Mouse (Mus musculus) neural tube, embryonic 13.5 days (tissue): ENCODE measurements at regions not wholly inside any gene's neighbourhood (a gene's known extent, or its start where the extent isn't known, plus 50 kb on each side); places are given as distances from the start of the nearest gene placed in this dataset.

Experiments used
- ATAC-seq: fragments of 200-750 bp; cut with Nextera tagmentation; 2 replicates; pipeline ENCODE4 v1.8.0; 2017; ENCODE audit warnings: low read depth, mild to moderate bottlenecking, moderate TSS enrichment, moderate library complexity
- H3K27ac ChIP-seq: fragments of 300-500 bp; sonication (generic); replicated peaks from 2 replicates; pipeline ENCODE4 v1.5.1; 2015; ENCODE audit warnings: moderate library complexity, mild to moderate bottlenecking, inconsistent platforms
- H3K27me3 ChIP-seq: fragments of 300-500 bp; sonication (generic); 2 replicates; pipeline ENCODE4 v1.6.1; 2015; ENCODE audit warnings: mild to moderate bottlenecking, inconsistent platforms
- H3K36me3 ChIP-seq: fragments of 300-500 bp; sonication (generic); 2 replicates; pipeline ENCODE4 v1.6.1; 2015; ENCODE audit warnings: mild to moderate bottlenecking, inconsistent platforms
- H3K4me1 ChIP-seq: fragments of 300-500 bp; sonication (generic); replicated peaks from 2 replicates; pipeline ENCODE4 v1.6.1; 2015; ENCODE audit warnings: inconsistent platforms
- H3K4me2 ChIP-seq: fragments of 300-500 bp; sonication (generic); 2 replicates; pipeline ENCODE4 v1.6.1; 2015; ENCODE audit warnings: inconsistent platforms, mild to moderate bottlenecking, moderate library complexity
- H3K4me3 ChIP-seq: fragments of 300-500 bp; sonication (generic); 2 replicates; pipeline ENCODE4 v1.5.1; 2015; ENCODE audit warnings: mild to moderate bottlenecking, inconsistent platforms
- H3K9ac ChIP-seq: fragments of 300-500 bp; sonication (generic); 2 replicates; pipeline ENCODE4 v1.6.1; 2015; ENCODE audit warnings: moderate library complexity, mild to moderate bottlenecking, inconsistent platforms
- H3K9me3 ChIP-seq: fragments of 300-500 bp; sonication (generic); 2 replicates; pipeline ENCODE4 v1.6.1; 2016; ENCODE audit warnings: inconsistent platforms
- WGBS: fragments of 180-500 bp; shearing (Covaris S2); methylation state at CpG from one replicate; pipeline ENCODE4 v1.1.7; 2015; 5-methylcytosine and 5-hydroxymethylcytosine counted together

DNA sequence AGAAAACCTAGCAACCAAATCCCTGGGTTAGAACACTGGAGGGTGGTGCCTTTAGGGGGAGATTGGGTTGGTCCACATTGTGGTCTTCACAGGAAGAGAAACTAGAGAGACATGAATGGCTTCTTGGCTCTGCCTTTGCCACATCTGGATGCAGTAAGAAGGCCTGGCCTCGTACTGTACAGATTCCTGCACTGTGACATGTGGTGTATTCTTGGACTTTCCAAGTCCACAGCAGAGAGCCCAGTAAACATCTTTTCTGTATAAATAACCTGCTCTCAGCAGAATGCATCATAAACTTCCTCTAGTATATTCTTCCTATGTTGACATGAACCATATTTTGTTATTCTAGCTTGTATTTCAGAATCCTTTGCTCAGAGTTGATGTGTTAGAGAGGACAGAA, 235.7 kb downstream of the Ankrd50 start:
- Histone ChIP-seq H3K9ac (no peak overlapping the region), H3K36me3 (no peaks in the 10 kb centered on the region)
- WGBS: 92% methylated on average over 1 of the region's 1 CpGs

DNA sequence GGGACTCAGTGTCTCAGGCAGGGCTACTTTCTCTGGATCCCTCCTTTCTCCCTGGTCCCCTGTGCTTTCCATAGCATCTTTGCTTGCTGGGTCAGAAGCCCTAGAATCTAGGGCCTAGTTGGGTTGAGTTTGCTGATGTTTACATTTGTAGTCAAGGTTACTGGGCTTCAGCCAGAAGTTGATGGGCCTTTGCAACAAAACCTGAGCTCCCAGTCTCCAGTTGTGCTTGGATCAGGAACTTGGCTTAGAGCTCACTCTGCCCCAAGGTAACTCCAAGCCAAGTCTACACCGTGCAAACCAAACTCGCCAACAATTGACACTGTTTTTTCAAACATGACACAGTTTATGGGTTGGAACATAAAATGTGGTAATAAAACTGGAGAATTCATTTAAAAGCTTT, 238.2 kb downstream of the Ankrd50 start:
- Histone ChIP-seq H3K9ac (no peak overlapping the region), H3K27me3 (no peaks in the 10 kb centered on the region), H3K4me3 (no peak overlapping the region), H3K27ac (no peak overlapping the region), H3K36me3 (no peaks in the 10 kb centered on the region), H3K4me2 (no peak overlapping the region), H3K9me3 (peaks cover 4% of the 10 kb centered on the region; the same call in 1 of the 2 replicates), H3K4me1 (no peaks in the 10 kb centered on the region)
- 84% methylated on average over 2 of the region's 2 CpGs for WGBS
- no peak for ATAC-seq

More for the DNA sequence above, 235.7 kb downstream of the Ankrd50 start:
- Histone ChIP-seq H3K27ac (no peak overlapping the region), H3K4me2 (no peak overlapping the region), H3K4me3 (no peak overlapping the region), H3K27me3 (no peaks in the 10 kb centered on the region), H3K9me3 (no peaks in the 10 kb centered on the region), H3K4me1 (no peaks in the 10 kb centered on the region)
- ATAC-seq: no peak

DNA sequence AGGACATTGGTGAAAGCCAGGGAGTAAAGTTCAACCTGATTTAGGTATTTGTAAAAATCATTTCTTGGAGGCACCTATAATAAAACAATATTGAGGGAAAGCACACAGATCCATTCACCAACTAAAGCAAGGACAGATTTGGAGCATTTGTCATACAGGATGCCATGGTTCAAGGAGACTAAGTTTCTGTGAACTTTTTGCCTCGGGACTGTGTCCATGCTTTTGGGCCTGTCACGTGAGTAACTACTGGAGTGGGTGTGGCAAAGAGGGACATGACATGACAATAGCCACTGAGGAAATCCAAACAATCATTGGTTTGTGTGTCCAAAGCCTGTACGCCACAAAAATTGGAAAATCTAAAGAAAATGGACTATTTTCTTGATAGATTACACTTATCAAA, 241.4 kb downstream of the Ankrd50 start:
- ATAC-seq: no peak
- Histone ChIP-seq H3K36me3 (no peaks in the 10 kb centered on the region), H3K9me3 (peaks cover 4% of the 10 kb centered on the region; the same call in 1 of the 2 replicates), H3K4me3 (no peak overlapping the region), H3K9ac (no peak overlapping the region), H3K27ac (no peak overlapping the region), H3K27me3 (no peaks in the 10 kb centered on the region), H3K4me2 (no peak overlapping the region), H3K4me1 (no peaks in the 10 kb centered on the region)
- 88% methylated on average over 3 of the region's 3 CpGs for WGBS

DNA sequence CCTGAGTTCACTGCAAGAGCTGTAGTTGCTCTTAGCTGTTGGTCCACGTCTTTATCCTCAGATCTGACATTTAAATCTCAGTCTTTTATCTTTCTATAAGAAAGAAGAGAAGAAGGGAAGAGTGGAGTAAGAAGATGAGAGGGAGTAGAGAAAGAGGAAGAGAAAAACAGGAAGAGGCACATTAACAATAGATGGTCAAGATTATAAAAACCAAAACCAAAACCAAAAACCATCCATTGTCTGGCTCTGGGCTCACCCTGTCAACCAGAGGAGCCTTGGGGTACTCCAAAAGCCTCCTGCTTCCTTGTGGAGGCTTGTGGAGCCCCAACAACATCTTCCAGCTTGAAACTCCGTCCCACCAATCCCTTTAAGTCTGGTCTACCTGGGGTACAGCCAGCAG, 247.0 kb downstream of the Ankrd50 start:
- Histone ChIP-seq H3K4me1 (peaks cover 19% of the 10 kb centered on the region), H3K4me2 (no peak overlapping the region), H3K27ac (no peak overlapping the region), H3K27me3 (no peaks in the 10 kb centered on the region), H3K9ac (no peak overlapping the region), H3K4me3 (no peak overlapping the region), H3K36me3 (no peaks in the 10 kb centered on the region), H3K9me3 (no peaks in the 10 kb centered on the region; the same call in 1 of the 2 replicates)
- no peak for ATAC-seq
- WGBS: 77% methylated on average over 2 of the region's 2 CpGs

DNA sequence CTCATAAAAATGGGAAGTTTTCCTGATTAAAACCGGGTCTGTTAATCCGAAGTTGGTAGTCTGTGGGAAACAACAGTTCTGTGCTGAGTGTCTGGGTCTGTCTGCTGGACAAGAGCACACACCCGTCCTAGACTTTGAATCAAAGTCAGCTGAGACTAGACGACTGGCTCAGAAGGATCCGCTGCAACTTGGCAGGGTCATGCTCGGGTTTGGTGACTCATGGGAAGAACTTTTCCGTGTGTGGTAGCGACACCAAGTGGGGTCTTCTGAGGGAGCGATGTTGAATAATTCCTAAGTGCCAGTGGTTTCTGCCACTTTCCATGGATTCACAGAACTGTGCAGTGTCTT, 248.9 kb downstream of the Ankrd50 start:
- no peaks in the 10 kb centered on the region for H3K36me3 ChIP-seq
- no peak overlapping the region for H3K4me2 ChIP-seq
- no peaks in the 10 kb centered on the region for H3K9me3 ChIP-seq
- ATAC-seq: no peak
- 86% methylated on average over 9 of the region's 9 CpGs for WGBS
- H3K4me3 ChIP-seq: no peak overlapping the region
- H3K4me1 ChIP-seq: peaks cover 31% of the 10 kb centered on the region
- no peak overlapping the region for H3K9ac ChIP-seq
- H3K27ac ChIP-seq: no peak overlapping the region
- H3K27me3 ChIP-seq: no peaks in the 10 kb centered on the region

DNA sequence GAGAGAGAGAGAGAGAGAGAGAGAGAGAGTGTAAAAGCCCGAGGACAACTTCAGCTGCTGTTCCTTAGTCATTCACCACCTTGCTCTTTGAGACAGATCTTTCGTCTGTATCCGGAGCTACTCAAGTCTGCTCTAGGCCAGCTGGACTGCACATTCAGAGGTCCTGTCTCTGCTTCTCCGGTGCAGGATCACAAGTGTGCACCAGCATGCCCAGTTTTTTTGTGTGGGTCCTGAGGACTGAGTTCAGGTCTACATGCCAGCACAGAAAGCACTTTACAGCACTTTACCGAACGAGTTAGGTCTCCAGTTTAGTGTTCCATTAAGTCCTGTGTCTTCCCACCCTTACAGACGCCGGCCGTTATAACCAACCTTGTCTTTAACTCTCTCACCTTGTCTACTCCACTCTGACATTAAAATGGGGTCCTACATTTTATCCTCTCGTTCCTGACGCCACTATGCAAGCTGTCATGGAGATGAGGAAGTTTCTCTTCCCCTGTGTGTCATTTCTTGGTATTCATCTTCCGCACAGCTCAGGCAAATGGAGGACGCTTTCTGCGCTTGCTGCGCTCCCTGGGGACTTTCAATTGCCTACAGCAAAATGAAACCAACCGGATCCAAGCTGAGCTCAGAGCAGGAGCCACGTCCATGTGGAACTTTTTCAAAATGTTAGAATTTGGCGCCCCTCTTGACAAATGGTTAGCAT, 249.5 kb downstream of the Ankrd50 start:
- Histone ChIP-seq H3K4me3 (no peak overlapping the region), H3K9me3 (no peaks in the 10 kb centered on the region), H3K9ac (no peak overlapping the region), H3K36me3 (no peaks in the 10 kb centered on the region), H3K27ac (no peak overlapping the region), H3K27me3 (no peaks in the 10 kb centered on the region), H3K4me2 (no peak overlapping the region), H3K4me1 (peaks cover 31% of the 10 kb centered on the region)
- 61% methylated on average over 18 of the region's 18 CpGs for WGBS
- ATAC-seq: no peak

DNA sequence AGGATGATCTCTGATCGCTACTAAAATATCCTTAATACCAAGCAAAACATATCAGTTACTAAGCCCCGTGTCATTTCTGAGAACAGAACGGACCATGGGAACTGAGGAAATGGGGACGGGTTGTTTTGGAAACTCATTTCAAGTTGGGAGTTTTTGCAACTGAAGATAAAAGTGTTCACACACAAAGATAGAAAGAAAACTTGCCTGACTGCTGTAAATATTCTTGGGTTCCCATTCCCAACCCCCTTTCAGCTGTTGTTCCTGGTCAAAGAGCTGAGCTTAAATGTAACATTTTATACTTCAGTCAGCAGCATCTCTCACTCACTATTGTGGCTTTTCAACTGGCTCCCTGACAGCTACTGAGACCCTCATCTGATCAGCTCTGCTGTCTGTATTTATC, 250.1 kb downstream of the Ankrd50 start:
- WGBS: 86% methylated on average over 4 of the region's 4 CpGs

DNA sequence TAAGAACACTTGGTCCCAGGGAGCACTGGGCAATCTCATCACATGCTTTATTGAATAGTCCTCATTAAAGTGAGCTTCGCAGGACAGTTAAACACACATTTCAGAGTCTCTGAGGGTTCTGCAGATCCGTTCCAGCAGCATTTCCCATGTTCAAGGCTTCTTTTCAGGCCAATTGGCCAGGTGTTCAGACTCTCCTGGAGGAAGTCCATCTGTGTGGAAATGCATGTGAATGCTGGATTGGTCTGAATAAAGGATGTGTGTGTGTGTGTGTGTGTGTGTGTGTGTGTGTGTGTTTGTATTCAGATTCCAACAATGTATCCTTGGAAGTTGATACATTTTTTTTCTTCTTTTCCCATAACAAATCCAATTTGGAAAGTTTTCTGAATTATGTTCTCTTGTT, 250.6 kb downstream of the Ankrd50 start:
- no peaks in the 10 kb centered on the region for H3K27me3 ChIP-seq
- H3K4me3 ChIP-seq: no peak overlapping the region
- no peaks in the 10 kb centered on the region for H3K9me3 ChIP-seq
- H3K27ac ChIP-seq: no peak overlapping the region
- 41% methylated on average over 2 of the region's 2 CpGs for WGBS
- no peak overlapping the region for H3K9ac ChIP-seq
- ATAC-seq: no peak
- no peaks in the 10 kb centered on the region for H3K36me3 ChIP-seq
- H3K4me1 ChIP-seq: peaks cover 31% of the 10 kb centered on the region
- H3K4me2 ChIP-seq: no peak overlapping the region

More for the DNA sequence above, 250.1 kb downstream of the Ankrd50 start:
- Histone ChIP-seq H3K4me3 (no peak overlapping the region), H3K9me3 (no peaks in the 10 kb centered on the region), H3K4me1 (peaks cover 31% of the 10 kb centered on the region), H3K9ac (no peak overlapping the region), H3K4me2 (no peak overlapping the region), H3K36me3 (no peaks in the 10 kb centered on the region), H3K27ac (no peak overlapping the region), H3K27me3 (no peaks in the 10 kb centered on the region)
- no peak for ATAC-seq

DNA sequence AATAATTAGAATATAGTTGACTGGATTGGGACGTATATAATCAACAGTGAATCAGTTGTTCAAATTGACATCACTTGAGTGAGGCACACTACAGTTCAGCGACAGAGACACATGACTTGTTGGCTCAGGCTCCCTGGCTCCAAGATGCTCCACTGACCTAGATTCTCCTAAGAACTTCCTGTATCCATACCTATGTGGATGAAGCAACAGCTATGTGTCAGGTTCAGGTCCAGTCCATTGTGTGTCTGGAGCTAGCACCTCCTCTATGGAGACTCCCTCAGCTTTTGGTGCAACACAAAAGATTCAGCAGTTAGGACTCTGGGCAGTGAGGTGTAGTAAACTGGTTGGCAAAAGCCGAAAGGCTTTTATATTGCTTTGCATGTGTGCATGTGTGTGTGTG, 251.6 kb downstream of the Ankrd50 start:
- H3K4me1 ChIP-seq: peaks cover 31% of the 10 kb centered on the region
- no peaks in the 10 kb centered on the region for H3K9me3 ChIP-seq
- no peak for ATAC-seq
- no peak overlapping the region for H3K9ac ChIP-seq
- H3K36me3 ChIP-seq: no peaks in the 10 kb centered on the region
- H3K27me3 ChIP-seq: no peaks in the 10 kb centered on the region
- WGBS: 88% methylated on average over 3 of the region's 3 CpGs
- H3K27ac ChIP-seq: peak overlapping the region; percentile 55; the same call in 1 of the 2 replicates
- no peak overlapping the region for H3K4me3 ChIP-seq
- no peak overlapping the region for H3K4me2 ChIP-seq

DNA sequence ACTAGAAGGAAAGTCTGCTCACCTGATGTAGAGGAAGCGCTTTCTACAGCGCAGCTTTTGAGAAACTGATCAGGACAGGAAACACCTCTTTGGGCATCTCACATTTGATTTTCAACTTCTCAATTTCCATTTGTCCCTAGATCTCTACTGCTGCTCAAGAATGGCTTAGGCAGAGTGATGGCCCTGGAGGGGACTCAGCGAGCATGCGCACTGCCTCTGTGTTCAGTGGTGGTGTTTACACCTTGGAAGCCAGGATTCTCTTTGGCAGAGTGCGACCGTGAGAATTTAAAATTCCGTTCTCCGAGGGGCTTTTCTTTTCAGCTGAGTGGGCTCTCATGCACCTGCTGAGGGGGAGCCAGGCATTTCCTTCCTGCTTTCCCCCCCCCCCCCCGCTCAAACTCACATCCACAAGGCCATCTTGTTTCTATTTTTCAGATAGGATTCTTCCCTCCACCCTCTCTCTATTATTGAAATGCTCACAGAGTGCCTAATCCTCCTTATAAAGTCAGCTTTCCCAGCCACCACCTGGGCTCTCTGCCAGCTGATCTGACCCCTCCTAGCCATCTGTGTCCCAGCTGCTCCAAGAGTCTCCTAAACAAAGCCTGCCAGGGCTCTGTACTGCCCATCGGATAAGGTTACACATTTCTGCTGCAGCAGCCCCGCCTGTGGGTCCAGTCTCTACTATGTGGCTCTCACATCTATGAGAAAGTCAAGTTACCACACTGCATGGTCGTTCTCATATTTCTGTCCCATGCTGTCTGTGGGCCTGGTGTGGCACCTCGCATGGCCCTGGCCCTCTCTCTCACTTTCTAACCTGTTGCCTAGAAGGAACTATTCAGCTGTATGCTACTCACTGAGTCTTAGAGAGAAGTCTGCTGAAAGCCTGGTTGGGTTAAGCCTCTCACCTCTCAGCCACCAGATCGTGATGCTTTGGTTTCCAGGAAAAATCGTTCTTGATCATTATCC, 252.2 kb downstream of the Ankrd50 start:
- Histone ChIP-seq H3K36me3 (no peaks in the 10 kb centered on the region), H3K4me1 (peaks cover 31% of the 10 kb centered on the region), H3K4me3 (no peak overlapping the region), H3K27me3 (no peaks in the 10 kb centered on the region), H3K9me3 (no peaks in the 10 kb centered on the region), H3K9ac (no peak overlapping the region), H3K4me2 (0 out of 2 replicates have a peak overlapping the region, but pooled peaks have one; percentile 20), H3K27ac (peak overlapping the region; percentile 55)
- peak; percentile 86 for ATAC-seq
- 46% methylated on average over 15 of the region's 15 CpGs for WGBS

DNA sequence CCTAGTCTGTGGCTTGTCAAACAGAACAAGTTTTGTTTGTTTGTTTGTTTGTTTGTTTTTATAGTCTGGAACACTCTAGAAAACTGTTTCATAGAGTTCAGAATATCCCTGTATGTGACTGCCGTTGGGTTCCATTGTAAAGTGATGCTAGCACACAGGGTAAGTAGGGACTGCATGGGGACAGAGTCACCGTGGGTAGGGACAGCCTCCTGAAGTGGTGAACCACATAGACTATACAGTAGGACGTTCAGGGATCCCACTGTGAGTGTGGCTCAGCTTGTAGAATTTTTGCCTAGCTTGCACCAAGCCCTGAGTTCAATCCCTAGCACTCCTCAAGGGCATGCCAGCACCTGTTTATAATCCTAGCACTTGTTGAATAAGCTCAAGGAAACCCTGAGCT, 253.1 kb downstream of the Ankrd50 start:
- Histone ChIP-seq H3K4me1 (peaks cover 31% of the 10 kb centered on the region), H3K4me2 (no peak overlapping the region), H3K36me3 (no peaks in the 10 kb centered on the region), H3K4me3 (no peak overlapping the region), H3K9me3 (no peaks in the 10 kb centered on the region), H3K27ac (no peak overlapping the region), H3K9ac (no peak overlapping the region), H3K27me3 (no peaks in the 10 kb centered on the region)
- ATAC-seq: no peak
- WGBS: 89% methylated on average over 3 of the region's 3 CpGs

DNA sequence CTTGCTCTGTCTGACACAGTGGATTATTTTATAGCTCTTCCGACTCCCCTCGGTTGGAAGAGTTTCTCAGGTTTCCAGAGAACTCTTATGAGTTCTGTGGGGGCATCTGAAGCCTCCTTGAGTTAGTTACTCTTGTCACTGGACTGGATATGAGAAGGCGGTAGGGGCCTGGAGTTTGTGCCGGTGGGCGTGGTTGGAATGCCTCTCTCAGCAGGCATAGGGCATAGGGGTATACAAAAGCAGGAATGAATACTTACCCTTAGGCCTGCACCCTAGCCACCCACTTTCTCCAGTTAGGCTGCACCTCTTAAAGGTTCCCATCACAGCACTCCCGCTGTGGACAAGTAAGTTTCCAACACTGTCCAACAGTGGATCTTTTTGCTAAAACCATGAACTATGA, 253.8 kb downstream of the Ankrd50 start:
- 61% methylated on average over 6 of the region's 6 CpGs for WGBS
- Histone ChIP-seq H3K4me1 (peaks cover 31% of the 10 kb centered on the region), H3K9ac (no peak overlapping the region), H3K4me2 (no peak overlapping the region), H3K36me3 (no peaks in the 10 kb centered on the region), H3K4me3 (no peak overlapping the region), H3K27ac (no peak overlapping the region), H3K27me3 (no peaks in the 10 kb centered on the region), H3K9me3 (no peaks in the 10 kb centered on the region)
- ATAC-seq: no peak
